Mouse (Mus musculus): ENCODE results near the gene Ctsw. TPM values are rescaled to one million over a fixed set of nuclear protein-coding genes. Genes with fewer than 3 reads are reported as not detected.

Gene Ctsw
- polyA plus RNA-seq, 2 experiments from 2014 or later = 136 to 191 TPM

GRCm38 (mm10) chr19:5487768-5488550 lies 19.7 kb upstream of the Ctsw start, which contains the start of gene Mus81:
Gene Mus81 (minus strand): TSS chr19:5488402.
- ATAC-seq = peak; percentile 37

- no peak for ATAC-seq
Measured at GRCm38 (mm10) chr19:5486771-5487170, 18.5 kb upstream of the Ctsw start.

DNA sequence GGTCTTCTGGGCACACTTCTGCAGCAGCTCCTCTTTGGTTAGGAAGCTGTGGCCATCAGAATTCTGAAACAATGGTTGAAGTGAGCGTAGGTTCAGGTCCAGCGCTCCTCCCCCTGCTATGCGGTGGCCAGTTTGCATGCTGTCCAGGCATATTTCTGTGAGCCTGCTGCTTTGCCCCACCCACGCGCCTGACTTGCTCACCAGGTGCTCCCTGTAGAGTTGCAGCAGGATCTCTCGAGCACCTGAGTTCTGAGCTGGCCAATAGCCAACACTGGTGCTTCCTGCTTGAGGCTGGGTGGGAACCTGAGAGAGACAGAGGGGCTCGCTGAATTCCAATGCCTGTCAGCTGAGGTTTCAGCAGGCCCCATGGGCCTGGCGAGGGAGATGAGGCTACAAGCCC lies 18.0 kb upstream of the Ctsw start:
- ATAC-seq = no peak

- no peak for ATAC-seq
Measured at GRCm38 (mm10) chr19:5485821-5486220, 17.5 kb upstream of the Ctsw start.

- ATAC-seq = no peak
Measured at GRCm38 (mm10) chr19:5485371-5485770, 17.1 kb upstream of the Ctsw start.

DNA sequence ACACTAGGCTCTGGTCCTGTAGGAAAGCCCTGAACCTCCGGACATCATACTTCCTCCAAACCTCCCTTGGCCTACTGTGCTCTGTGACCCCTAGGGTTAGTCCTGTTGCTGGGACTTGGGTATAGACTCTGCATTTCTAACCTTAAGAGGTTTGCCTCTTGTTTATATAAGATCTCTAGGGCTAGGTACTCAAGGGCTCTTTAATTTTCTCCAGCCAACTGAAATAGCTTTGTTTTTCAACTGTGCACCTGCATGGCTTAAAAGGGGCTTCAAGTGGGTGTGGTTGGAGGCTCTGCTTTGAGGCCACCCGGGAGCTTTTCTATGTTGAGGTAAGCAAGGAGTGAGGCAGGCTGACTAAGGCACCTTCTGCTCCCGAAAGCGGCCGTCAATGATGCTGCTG lies 16.2 kb upstream of the Ctsw start:
- no peak for ATAC-seq

GRCm38 (mm10) chr19:5483386-5484359 lies 15.4 kb upstream of the Ctsw start:
- ATAC-seq = no peak

GRCm38 (mm10) chr19:5481398-5481797 lies 13.1 kb upstream of the Ctsw start:
- ATAC-seq = no peak

DNA sequence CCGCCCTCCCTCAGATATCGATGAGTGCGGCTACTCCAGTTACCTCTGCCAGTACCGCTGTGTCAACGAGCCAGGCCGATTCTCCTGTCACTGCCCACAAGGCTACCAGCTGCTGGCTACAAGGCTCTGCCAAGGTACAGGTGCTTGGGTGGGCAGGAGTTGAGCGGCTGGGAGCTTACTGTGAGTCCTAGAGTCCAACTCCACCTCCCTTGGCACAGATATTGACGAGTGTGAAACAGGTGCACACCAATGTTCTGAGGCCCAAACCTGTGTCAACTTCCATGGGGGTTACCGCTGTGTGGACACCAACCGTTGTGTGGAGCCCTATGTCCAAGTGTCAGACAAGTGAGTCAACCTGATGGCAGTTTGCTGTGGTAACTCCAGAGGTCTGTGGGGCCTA lies 11.7 kb upstream of the Ctsw start:
- ATAC-seq = no peak

DNA sequence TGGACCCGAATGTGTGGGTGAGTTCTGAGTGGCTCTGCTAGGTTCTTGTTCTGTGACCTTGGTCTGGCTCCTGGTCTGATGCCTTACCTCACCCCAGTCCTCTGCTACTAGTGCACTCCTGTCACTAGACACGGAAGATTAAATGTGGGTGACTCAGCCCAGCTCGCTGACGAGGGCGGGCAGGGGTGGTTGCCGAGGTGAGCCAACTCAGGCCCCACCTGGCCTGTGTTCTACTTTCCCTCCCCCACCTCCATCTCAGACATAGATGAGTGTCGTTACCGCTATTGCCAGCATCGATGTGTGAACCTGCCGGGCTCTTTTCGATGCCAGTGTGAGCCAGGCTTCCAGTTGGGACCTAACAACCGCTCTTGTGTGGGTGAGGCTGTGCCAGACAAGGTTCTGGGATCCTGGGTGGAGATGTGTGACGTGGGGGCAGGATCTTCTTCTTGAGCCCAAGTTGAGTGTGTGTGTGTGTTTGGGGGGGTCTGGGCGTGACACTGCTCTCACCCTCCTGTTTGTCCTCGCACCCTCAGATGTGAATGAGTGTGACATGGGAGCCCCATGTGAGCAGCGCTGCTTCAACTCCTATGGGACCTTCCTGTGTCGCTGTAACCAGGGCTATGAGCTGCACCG lies 9.5 kb upstream of the Ctsw start:
- no peak for ATAC-seq

GRCm38 (mm10) chr19:5477004-5477667 lies 8.8 kb upstream of the Ctsw start:
- ATAC-seq = no peak

DNA sequence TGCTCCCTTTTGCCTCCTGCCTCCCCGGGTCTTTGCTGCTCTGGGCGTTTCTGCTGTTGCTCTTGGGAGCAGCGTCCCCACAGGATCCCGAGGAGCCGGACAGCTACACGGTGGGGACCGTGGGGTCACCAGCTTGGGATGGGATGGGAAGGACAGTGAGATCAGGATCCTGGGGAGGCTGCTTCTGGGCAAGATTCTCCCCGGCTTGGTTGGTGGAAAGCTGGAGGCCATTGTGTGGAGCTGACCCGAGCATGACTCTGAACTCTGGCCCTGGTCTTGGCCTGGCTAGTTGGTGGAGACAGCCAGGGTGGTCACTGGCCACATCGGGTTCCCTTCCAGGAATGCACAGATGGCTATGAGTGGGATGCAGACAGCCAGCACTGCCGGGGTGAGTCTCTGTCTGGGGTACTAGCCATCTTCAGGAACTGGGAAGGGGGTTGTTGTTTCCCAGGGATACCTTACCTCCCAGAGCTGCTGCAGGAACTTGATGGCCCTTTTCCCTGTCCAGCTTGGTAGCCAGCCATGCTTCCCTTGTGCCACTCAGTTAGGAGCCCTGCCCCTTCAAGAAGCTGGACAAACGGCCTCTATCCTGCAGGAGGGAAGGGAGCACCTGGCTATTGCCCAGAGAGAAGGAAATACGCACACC lies 6.9 kb upstream of the Ctsw start:
- no peak for ATAC-seq

GRCm38 (mm10) chr19:5474281-5475068 lies 6.2 kb upstream of the Ctsw start:
- no peak for ATAC-seq

- peak; percentile 45 for ATAC-seq
Measured at GRCm38 (mm10) chr19:5473720-5474119, 5.4 kb upstream of the Ctsw start, which contains the start of gene Efemp2. Gene Efemp2 (plus strand): TSS chr19:5473954.

DNA sequence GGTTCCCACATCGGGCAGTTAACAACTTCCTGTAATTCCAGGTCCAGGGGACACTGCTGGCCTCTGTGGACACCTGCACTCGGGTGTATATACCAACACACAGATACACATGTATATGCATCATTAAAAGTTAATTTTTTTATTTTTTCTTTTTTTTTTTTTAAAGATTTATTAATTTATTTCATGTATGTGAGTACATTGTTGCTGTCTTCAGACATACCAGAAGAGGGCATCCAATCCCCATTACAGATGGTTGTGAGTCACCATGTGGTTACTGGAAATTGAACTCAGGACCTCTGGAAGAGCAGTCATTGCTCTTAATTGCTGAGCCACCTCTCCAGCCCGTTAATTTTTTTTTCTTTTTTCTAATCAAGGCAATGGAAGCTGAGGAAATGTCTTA lies 4.5 kb upstream of the Ctsw start:
- ATAC-seq = no peak

DNA sequence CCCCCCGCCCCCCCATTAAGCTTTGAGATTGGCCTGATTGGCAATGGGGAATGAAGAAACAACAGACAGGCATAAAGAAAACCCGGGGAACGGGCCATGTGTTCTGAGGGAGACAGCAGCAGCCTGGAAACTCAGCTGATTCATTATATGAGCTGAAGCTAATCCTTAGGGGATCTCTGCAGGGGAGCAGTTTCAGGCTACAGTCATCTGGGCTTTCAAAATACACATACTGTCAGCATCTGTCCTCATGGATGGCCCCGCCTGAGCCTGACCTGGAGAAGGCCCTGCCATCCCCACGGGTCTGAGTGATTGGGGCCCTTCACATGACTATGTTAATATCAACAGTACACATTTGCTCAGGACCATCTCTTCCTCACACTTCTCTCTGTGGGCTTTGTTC lies 3.5 kb upstream of the Ctsw start:
- no peak for ATAC-seq

- no peak for ATAC-seq
Measured at GRCm38 (mm10) chr19:5466916-5467500, 1.3 kb downstream of the Ctsw start.

- no peak for ATAC-seq
Measured at GRCm38 (mm10) chr19:5465037-5465436, 3.3 kb downstream of the Ctsw start.

- ATAC-seq = no peak
Measured at GRCm38 (mm10) chr19:5463791-5464562, 4.3 kb downstream of the Ctsw start.

GRCm38 (mm10) chr19:5463212-5463611 lies 5.1 kb downstream of the Ctsw start:
- no peak for ATAC-seq

Measured in CD4-positive, CD25-positive, alpha-beta regulatory T cell, adult 4 months (primary cell).